Mouse (Mus musculus): Measurements from ENCODE around the gene Timp3.

Gene Timp3

GRCm38 (mm10) chr10:86389357-86389756 lies 89.2 kb downstream of the Timp3 start:
- DNase-seq: no peak

- DNase-seq: no peak
These were observed 89.7 kb downstream of the Timp3 start for GRCm38 (mm10) chr10:86389913-86390312.

DNA sequence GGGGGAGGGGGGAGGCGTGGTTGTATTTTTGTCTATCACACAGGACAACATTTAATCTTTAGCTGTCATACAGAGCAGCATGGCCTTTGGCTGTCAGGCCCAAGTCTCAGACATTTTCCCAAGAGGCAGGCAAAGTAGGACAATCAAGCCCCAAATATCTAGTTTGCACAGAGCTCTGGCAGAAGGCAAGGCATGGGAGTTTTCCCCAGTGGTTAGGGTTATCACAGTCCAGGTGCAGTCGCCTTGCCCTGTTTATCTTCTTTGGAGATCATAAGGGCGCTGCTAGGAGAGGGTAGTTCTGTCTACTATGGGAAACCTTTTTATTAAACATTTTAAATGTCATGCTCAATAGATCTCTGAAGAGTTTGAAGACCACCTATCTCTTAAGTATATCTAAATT lies 92.2 kb downstream of the Timp3 start:
- no peak for DNase-seq

- DNase-seq: no peak
These were observed 97.6 kb downstream of the Timp3 start for GRCm38 (mm10) chr10:86397577-86398346.

DNA sequence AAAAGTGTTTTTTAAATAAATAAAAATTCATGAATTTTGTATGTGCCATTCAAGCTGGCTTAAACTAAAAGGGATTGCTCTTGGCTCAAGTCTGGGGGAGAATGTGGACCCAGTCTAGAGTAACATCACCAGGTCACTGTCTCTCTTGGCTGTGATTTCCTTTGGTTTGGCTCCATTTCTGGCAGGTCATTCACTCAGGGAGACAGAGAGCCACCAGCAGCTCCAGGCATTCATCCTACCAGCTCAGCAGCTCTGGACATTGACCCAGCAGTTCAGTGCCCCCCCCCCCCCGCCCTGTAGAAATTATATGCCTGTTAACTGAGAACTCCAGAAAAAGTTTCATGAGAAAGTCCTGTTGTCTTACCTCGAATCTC lies 98.2 kb downstream of the Timp3 start:
- no peak for DNase-seq

All from cerebellum, adult 8-10 months (tissue).